Mouse (Mus musculus): Measurements from ENCODE around the gene Pcnx.

DNA sequence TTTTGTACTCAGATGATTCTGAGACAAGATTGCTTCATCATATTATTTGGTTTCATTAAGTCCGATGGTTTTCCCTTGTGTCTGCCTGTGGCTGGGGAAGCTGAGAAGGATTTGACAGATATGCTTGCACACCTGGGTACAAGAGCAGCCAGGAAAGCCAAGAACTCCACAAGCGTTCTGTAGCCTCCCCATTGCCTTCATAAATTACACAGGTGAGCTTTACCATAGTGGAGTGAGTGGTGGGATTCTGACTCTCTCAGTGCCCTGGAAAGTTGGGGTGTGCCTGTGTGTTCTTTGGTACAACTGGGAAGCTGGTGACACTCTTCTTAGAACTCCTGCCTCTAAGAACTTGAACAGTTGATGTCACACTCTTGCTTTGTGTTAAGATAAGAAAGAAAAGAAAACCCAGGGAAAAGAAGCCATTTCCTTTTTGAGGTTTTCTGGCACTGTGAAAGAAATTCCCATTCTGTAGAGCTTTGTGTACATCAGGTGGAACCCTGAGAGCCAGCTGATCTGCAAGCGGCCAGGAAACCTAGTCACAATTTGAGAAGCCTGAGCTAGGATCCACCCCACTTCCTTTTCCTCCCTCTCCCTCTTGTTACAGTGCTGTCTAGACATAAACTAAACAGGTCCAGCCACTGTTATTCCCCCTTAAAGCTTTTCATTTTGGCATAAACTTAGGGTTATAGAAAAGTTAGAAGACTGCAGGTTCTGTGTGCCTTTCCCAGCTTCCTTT, 9.6 kb downstream of the Pcnx start:
- TF ChIP-seq CTCF (IDR thresholded peaks at IDR 0.05; ENCODE audit: extremely low read depth, insufficient read depth, low read length) (no peak), POLR2A (IDR thresholded peaks at IDR 0.05; ENCODE audit: extremely low read depth, insufficient read depth, low read length) (no peak)
